Mouse (Mus musculus) skeletal muscle tissue, adult 2 months (tissue): ENCODE measurements around the gene Lcor.

Source experiments
- DNase-seq: peaks from one replicate; pipeline ENCODE4 v3.0.0-alpha.2; 2012; ENCODE audit warnings: low read depth, low spot score

The Lcor gene

GRCm38 (mm10) chr19:41568791-41569190 lies 86.4 kb downstream of the Lcor start:
- DNase-seq, result no peak

DNA sequence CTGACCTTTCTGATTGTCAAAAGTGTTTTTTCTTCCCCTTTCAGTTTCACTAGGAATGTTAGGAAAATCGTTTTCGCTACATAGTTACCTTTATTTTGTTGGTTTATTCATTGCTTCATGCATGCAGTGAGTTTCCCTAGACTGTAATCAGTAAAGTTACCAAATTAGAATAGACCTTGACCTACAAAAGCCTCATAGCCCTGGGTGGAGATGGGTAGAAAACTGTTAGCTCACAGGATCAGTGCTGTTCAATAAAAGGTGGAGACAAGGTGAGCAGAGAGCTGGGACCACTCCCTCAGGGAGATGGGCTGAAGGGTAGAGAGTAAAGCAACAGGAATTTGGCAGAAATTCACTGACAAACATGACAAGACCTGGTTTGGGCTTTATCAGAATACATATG lies 91.3 kb downstream of the Lcor start:
- no peak for DNase-seq

GRCm38 (mm10) chr19:41577576-41577975 lies 95.1 kb downstream of the Lcor start:
- DNase-seq, result no peak

- DNase-seq, result peak; percentile 63
Observed at GRCm38 (mm10) chr19:41579311-41579920, 97.0 kb downstream of the Lcor start.

- peak; percentile 51 for DNase-seq
Observed at GRCm38 (mm10) chr19:41581706-41582420, 99.4 kb downstream of the Lcor start, which contains the start of gene Gm340. Gene Gm340, plus strand, starts transcription at chr19:41582370.

DNA sequence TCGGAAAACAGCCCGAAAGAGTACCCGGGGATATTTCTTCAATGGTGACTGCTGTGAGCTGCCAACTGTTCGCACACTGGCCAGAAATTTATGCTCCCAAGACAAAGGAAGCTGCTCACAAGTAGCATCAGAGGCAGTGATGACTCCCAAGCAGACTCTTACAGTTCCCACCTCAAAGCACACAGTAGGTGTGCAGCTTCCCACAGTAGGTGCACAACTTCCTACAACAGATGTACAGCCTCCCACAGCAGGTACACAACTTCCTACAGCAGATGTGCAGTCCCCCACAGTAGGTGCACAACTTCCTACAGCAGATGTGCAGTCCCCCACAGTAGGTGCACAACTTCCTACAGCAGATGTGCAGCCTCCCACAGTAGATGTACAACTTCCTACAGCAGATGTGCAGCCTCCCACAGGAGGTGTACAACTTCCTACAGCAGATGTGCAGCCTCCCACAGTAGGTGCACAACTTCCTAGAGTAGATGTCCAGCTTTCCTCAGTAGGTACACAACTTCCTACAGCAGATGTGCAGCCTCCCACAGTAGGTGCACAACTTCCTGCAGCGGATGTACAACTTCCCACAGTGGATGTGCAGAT lies 100.6 kb downstream of the Lcor start:
- DNase-seq, result no peak

DNA sequence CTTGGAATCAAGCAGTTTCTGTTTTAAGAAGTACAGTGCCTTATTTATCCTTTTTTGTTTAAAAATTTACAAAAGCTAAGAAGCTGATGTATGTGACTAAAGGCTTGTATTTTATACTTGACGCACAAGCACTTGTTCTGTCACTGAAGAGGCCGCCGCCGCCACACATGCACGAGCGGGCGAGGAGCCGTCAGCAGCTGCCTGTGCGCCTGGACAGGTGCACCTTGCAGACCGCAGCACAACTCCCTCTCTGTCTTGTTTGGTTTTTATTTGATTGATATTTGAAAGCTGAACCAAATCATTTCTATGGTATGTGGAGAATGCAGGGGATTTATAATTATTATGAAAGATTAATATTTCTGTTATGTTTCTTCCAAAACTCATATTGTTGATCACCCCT lies 104.3 kb downstream of the Lcor start:
- DNase-seq, result no peak

DNA sequence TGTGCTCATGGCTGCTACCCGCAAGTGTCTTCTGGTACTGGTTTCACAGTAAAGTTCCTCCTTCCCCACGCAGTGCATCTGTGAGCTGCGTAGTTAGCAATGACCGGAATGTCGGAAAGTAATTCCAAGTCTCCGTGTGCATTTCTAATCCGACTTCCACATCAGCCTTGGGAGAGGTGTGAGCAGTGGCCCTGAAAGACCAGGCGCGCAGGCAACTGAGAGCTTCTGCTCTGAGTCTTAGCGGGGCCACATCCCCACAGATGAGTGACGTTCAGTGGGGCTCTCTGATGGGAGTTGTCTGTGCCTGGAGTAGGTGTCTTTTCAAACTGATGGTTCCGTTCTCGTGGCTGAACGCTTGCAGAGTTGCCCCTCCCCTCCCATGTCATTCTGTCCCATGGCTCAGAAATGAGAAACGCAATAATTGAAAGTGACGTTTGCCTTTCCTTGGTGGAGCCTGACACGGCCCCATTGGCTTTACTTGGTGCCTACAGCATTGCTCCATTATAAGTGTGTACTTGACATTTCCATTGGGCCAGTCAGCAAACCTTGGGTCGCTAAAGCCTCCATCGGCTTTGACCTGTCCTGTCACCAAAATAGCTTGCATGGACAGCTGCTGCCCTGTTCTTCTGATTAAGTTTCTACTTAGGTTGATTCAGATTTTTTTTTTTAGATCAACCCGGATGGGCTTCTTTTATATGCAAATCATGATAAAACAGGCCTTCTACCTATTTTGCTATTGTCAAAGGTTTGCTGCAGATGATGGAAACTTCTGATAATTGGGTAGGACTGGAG lies 105.2 kb downstream of the Lcor start:
- peak; percentile 76 for DNase-seq

DNA sequence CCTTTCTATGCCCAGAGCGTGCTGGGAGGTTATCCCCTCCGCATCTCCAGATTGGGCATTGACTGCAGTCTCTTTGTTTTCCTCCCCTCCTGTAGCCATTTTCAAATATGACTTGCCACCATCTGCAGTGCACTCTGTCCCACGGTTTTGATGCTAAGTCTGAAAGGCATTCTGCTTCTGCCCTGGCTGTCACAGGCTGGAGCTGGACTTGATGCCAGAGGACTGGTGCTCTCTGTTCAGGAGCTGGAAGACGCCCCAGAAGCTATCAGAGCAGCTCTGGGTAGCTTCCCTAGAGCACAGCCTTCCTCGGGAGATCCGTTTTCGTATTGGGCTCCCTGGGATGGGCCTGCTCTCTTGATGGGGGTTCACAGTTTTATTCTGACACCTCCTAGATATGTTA lies 106.6 kb downstream of the Lcor start:
- no peak for DNase-seq

GRCm38 (mm10) chr19:41589681-41590080 lies 107.2 kb downstream of the Lcor start:
- no peak for DNase-seq

DNA sequence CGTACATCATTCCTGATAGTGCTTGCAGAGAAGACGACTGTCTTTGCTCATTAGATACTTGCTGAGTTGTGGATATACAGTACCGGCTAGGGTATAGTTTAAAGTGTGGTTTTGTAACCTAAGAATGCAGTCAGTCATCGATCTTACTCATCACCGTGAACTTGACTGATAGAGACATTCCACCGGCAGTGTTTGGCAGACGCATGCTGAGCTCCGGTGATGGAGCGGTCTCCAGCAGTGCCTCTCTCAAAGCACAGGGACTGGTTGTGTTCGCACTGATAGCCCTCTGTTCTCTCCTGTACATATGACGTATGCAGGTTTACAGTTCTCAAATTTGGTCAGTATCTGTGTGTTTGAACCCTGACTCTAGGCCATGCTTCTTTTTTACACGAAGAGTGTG lies 109.4 kb downstream of the Lcor start:
- no peak for DNase-seq

DNA sequence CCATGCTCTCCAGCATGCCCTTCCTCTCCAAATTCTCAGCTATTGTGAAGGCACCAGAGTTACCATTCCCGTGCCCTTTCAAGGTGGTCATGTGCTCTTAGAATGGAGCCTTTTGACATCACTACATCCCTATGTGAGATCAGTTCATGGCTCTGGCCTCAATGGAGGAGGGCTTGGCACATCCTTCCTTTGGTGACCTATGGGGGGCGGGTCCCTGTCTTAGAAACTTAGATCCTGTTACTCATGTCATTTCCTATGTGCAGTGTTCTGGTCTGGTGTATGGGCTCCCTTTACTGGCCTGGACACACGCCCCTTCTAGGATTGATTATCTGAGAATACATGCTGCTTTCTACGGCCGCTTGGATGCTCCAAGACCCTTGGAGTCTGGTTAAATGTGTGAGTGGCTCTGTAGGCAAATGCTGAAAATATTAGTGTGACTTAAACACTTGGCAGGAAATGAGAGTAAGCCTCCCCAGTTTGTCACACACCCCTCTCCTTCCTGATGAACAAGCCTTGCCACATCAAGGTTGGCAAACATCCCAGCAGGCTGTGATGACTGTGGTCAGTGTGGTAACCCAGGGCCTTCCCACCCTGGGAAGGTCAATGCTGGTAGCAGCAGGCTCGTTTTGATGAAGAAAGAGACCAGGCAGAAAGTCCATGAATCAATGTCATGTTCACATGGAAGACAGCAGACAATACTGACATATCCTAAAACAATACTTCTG lies 114.9 kb downstream of the Lcor start:
- peak; percentile 59 for DNase-seq

DNA sequence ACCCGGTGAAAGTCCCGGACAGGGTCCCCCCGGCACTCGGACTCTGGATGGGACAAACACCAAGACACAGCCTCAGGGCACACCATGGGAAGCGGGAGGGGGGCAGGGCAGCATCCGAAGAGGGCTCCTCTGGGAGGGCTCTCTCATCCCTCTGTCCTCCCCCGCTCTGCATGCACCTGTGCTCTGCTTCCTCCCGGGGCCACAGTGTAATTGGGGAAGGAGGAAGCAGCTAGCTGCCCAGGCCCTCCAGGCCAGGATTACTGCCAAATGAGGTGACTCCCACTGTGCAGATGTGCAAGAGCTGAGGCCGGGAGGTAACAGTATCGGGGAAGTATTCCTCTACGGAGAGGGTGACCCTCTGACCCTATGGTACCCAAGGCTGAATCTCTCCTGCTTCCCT lies 118.2 kb downstream of the Lcor start:
- DNase-seq, result no peak

DNA sequence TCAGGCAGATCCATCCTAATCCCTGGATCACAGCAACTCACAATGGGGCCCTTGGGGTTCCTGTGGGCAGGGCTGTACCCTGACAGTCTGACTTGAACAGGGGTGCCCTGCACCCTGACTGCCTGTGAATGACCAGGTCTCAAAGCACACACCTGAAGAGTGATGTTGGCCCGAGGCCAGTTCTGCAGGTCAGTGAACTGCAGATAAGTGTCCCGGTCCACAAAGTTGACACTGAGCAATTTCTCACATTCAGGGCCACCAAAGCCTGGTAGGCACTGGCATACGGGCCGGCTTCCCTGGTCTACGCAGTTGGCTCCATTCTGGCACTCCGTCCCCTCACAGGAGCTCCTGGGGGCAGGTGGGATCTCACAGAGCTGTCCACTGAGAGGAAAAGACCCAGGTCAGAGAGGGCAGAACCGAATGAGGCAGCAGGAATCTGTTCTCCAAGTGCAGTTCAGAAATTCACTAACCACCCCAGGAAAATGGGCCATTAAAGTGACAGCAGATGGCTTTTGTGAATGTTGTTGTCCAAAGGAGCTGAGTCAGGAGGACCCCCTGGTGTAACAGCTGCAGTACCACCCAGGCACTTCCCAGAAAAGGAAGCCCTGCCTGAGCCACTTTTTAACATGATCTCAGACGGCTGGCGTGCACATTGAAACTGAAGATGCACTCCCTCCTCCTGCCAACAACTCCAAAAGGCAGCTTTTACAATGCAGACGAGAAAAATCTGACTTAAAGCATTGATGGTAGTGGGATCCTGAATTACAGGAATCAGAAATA lies 124.0 kb downstream of the Lcor start:
- no peak for DNase-seq

DNA sequence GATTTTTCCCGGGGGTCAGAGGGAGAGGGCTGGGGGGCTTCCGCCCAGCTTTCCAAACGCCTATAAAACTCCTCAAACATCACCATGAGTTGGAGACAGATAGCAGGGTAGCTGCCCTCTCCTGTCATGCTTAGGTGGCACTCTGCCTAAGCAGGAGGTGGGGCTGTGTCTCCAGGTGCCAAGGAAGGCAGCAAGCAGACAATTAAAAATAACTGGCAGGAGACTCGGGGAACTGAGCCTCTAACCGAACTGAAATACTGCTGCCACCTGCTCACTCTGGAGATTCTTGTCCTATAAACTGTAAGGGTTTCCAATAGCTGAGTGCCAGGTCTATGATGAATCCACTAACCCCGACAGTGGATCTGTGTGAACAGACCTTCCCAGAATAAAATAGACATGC lies 129.2 kb downstream of the Lcor start:
- DNase-seq, result peak; percentile 57
